Mouse (Mus musculus) myocyte (in vitro differentiated cells): ENCODE data around the gene Metap1.
A peak's percentile ranks its signal among the peaks of the same experiment; 100 is the strongest.

Experiments
- CEBPB ChIP-seq: IDR thresholded peaks from 2 replicates; pipeline ENCODE4 v1.6.1; 2011; ENCODE audit warnings: mild to moderate bottlenecking, moderate library complexity; ENCODE audit not compliant: poor library complexity, insufficient read depth, severe bottlenecking
- E2F4 ChIP-seq: IDR thresholded peaks from one replicate; pipeline ENCODE4 v1.6.1; 2011; ENCODE audit warnings: mild to moderate bottlenecking, control low read depth, moderate library complexity; ENCODE audit not compliant: insufficient read depth
- MAX ChIP-seq: IDR thresholded peaks from one replicate; pipeline ENCODE4 v1.6.1; 2011; ENCODE audit warnings: low read depth, mild to moderate bottlenecking, control low read depth
- MYOG ChIP-seq, 3 experiments: IDR thresholded peaks; one replicate each; pipeline ENCODE4 v1.6.1; 2011; ENCODE audit warnings: control low read depth in 2 of 3, low read depth in 2 of 3, mild to moderate bottlenecking in 2 of 3; ENCODE audit not compliant: insufficient read length in 2 of 3, control insufficient read depth in 1 of 3, insufficient read depth in 1 of 3
- POLR2A ChIP-seq: IDR thresholded peaks from one replicate; pipeline ENCODE4 v1.6.1; 2011; ENCODE audit warnings: low read depth, mild to moderate bottlenecking, control low read depth, moderate library complexity; ENCODE audit not compliant: insufficient read length
- POLR2AphosphoS2 ChIP-seq: IDR thresholded peaks from one replicate; pipeline ENCODE4 v1.6.1; 2011; ENCODE audit warnings: low read depth, control low read depth; ENCODE audit not compliant: insufficient read length
- REST ChIP-seq: IDR thresholded peaks from one replicate; pipeline ENCODE4 v1.6.1; 2011; ENCODE audit warnings: mild to moderate bottlenecking, control low read depth, moderate library complexity; ENCODE audit not compliant: insufficient read depth, insufficient read length
- SRF ChIP-seq: IDR thresholded peaks from one replicate; pipeline ENCODE4 v1.6.1; 2011; ENCODE audit warnings: low read depth; ENCODE audit not compliant: control insufficient read depth, insufficient read length
- TCF12 ChIP-seq: IDR thresholded peaks from one replicate; pipeline ENCODE4 v1.6.1; 2011; ENCODE audit warnings: mild to moderate bottlenecking, control low read depth; ENCODE audit not compliant: poor library complexity, insufficient read depth, severe bottlenecking
- TCF3 ChIP-seq: IDR thresholded peaks from one replicate; pipeline ENCODE4 v1.6.1; 2011; ENCODE audit warnings: low read depth, control low read depth; ENCODE audit not compliant: insufficient read length
- USF1 ChIP-seq: IDR thresholded peaks from one replicate; pipeline ENCODE4 v1.6.1; 2011; ENCODE audit warnings: low read depth, mild to moderate bottlenecking, control low read depth, moderate library complexity

- TF ChIP-seq MAX (peak; percentile 91), E2F4 (no peak), POLR2A (peak; percentile 76), TCF12 (no peak), MYOG (IDR thresholded peaks at IDR 0.05; ENCODE audit: control insufficient read depth in 1 of 3, insufficient read depth in 1 of 3, insufficient read length in 2 of 3, low read depth in 2 of 3) (peak in 1 of 3 experiments; percentile 34), POLR2AphosphoS2 (peak; percentile 90), TCF3 (no peak), USF1 (peak; percentile 37), CEBPB (no peak), SRF (no peak), REST (peak; percentile 26)
Observed at GRCm38 (mm10) chr3:138442612-138443464, 46.5 kb downstream of the Metap1 start, which contains the start of gene Adh5.
